Mouse (Mus musculus) E14TG2a.4 (cell line): ENCODE data around the gene Farp1.

Source experiments
- H3K27me3 ChIP-seq: 2 replicates; pipeline ENCODE4 v1.6.1; 2014; ENCODE audit warnings: low read length, control low read depth; ENCODE audit not compliant: insufficient read depth
- H3K36me3 ChIP-seq: 2 replicates; pipeline ENCODE4 v1.6.1; 2014; ENCODE audit warnings: low read length, control low read depth; ENCODE audit not compliant: insufficient read depth
- H3K4me1 ChIP-seq: replicated peaks from 2 replicates; pipeline ENCODE4 v1.6.1; 2014; ENCODE audit warnings: low read depth, low read length, control low read depth
- H3K4me3 ChIP-seq: replicated peaks from 2 replicates; pipeline ENCODE4 v1.5.1; 2014; ENCODE audit warnings: mild to moderate bottlenecking, low read length
- H3K9me3 ChIP-seq: 2 replicates; pipeline ENCODE4 v1.6.1; 2014; ENCODE audit warnings: low read length, control low read depth
- CTCF ChIP-seq: conservative IDR thresholded peaks from 2 replicates; pipeline ENCODE4 v1.5.1; 2014; ENCODE audit warnings: low read length
- NANOG ChIP-seq: IDR thresholded peaks from 2 replicates; pipeline ENCODE4 v1.6.1; 2014; ENCODE audit warnings: borderline replicate concordance, low read length, mixed read lengths
- POU5F1 ChIP-seq: IDR thresholded peaks from 2 replicates; pipeline ENCODE4 v1.6.1; 2014; ENCODE audit warnings: low read length, borderline replicate concordance

The Farp1 gene

DNA sequence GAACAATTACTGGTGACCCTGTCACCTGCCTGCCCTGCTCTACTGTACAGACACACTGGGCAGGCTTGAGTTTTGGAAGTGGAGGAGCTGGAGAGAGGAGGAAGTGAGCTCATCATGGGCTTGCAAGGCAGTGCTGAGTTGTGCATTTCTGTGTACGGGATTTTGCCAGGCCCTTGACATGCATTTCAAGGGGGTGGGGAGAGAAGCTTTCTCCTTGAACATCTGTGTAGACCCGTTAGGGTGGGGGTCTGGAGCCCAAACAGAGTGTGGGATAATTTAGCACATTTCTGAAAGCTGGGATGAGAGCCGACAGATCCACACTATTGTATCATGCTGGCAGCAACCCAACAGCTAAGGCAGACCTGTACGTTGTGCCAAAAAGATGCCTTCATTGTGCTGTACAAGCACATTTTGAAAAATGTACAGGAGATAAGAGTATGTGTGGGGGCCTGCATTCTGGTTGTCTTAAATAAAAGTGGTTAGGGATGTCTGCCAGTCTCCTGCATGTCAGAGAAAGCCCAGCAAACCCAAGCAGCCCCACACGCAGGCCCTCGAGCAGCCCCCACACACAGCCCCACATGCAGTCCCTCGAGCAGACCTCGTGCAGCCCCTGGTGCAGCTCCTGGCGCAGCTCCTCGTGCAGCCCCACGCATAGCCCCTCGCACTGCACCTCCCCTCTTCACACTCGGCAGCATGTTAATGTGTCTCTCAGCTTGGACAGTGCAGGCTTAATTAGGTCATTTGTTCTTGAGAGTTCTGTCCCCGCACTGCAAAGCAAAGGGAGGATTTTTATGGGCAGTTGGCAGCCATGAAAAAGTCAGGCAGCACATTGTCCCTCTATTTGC lies 27.5 kb downstream of the Farp1 start:
- peaks cover 15% of the 10 kb centered on the region for H3K4me1 ChIP-seq
- TF ChIP-seq CTCF (no peak), NANOG (no peak), POU5F1 (no peak)
- H3K4me3 ChIP-seq, result no peak overlapping the region
- H3K36me3 ChIP-seq, result no peaks in the 10 kb centered on the region
- 0 out of 2 replicates have a peak, but pooled peaks cover 2% of the 10 kb centered on the region for H3K27me3 ChIP-seq
- peaks cover 14% of the 10 kb centered on the region for H3K9me3 ChIP-seq

DNA sequence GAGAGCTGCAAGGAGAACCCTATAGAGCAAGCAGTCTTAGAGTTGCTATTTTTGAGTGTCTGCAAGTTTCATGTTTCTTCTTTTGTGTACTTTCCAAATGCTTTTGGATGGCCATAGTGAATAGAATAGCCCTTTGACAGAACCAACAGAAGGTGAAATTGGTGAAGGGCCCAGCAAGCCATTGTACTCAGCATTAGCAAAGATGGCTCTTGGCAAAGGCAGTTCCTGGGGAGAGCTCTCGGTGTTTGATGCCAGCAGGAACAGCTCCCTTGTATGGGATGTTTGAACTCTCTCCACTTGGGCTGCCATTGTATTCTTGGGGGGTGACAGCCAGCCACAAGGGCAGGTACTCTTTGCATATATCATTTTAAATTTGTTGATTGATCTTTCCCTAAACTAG lies 29.7 kb downstream of the Farp1 start:
- no peak for TF ChIP-seq POU5F1
- no peak for TF ChIP-seq CTCF
- TF ChIP-seq NANOG, result no peak
- Histone ChIP-seq H3K4me1 (peaks cover 15% of the 10 kb centered on the region), H3K27me3 (0 out of 2 replicates have a peak, but pooled peaks cover 2% of the 10 kb centered on the region)

DNA sequence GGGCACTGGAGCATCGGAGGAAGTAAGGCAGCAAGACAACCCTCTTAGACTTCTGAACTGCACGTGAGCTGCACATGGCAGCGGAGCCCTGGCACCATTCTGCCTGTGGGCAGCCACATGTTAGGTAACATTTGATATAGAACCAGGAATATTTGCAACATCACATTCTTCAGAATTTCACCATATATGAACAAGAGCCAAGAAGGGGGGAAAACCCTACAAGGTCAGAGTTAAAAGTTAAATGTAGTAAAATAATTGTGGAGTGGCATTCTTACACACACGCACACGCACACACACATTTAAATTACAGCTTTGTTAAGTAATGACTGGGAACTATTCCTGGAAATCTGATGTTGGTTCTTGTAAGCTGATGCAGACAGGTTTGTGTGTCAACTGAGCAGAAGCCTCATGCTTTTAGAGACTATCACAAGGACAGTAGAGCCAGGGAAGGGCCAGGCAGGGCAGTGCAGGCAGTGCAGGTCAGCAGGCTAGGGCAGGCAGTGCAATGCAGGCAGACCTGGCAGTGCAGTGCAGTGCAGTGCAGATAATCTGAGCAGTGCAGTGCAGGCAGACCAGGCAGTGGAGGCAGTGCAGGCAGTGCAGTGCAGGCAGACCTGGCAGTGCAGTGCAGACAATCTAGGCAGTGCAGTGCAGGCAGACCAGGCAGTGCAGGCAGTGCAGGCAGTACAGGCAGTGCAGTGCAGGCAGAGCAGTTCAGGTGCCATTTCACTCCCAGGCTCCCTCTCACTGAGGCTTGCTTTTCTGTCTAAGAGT lies 38.3 kb downstream of the Farp1 start:
- Histone ChIP-seq H3K4me3 (no peak overlapping the region), H3K9me3 (peaks cover 37% of the 10 kb centered on the region), H3K36me3 (no peaks in the 10 kb centered on the region), H3K4me1 (no peaks in the 10 kb centered on the region), H3K27me3 (no peaks in the 10 kb centered on the region)
- TF ChIP-seq CTCF (no peak), POU5F1 (no peak), NANOG (no peak)

More for the DNA sequence above, 29.7 kb downstream of the Farp1 start:
- no peak overlapping the region for H3K4me3 ChIP-seq
- no peaks in the 10 kb centered on the region for H3K36me3 ChIP-seq
- H3K9me3 ChIP-seq, result peaks cover 19% of the 10 kb centered on the region

DNA sequence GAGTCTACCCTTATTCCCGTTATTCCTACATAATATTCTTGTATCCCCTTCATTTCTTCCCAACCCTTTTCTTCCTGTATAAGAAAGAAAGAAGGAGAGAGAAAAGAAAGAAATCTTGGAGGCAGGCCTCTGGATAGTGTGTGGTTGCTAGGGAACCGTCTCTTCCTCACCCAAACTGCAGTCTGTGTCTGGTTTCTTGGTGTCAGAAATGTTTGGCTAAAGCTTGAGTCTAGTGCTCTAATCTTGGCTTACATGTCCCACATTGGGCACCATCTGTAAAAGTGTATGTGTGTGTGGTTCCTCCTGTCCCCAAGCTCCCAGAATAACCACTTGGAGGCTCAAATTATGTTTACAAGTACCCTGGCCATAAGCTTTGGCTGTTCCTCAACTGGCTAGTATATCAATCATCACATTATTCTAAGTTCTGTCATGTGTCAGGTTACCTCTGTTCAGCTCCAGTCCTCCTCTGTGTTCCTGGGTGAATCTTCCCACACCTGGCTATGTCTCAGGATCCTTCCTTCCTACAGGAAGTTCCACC lies 39.3 kb downstream of the Farp1 start:
- no peaks in the 10 kb centered on the region for H3K36me3 ChIP-seq
- no peaks in the 10 kb centered on the region for H3K4me1 ChIP-seq
- H3K4me3 ChIP-seq, result no peak overlapping the region
- no peaks in the 10 kb centered on the region for H3K27me3 ChIP-seq
- H3K9me3 ChIP-seq, result peaks cover 37% of the 10 kb centered on the region
- no peak for TF ChIP-seq NANOG
- TF ChIP-seq POU5F1, result no peak
- no peak for TF ChIP-seq CTCF

DNA sequence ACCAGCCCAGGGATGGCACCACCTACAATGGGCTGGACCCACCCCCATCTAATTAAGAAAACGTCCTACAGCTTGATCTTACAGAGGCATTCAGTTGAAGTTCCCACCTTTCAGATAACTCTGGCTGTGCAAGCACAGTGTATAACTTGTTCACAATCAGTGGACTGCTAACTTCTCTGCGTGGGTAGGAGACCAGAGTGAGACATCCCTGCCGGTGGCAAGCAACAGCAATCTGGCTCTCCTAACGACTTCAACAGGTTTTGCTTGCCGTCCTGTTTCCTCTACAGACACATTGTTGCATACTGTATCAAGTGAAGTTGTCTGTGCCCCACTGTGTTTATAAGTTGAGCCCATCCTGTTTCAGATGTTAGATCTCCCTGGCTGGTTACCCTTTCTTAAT lies 45.7 kb downstream of the Farp1 start:
- H3K36me3 ChIP-seq, result no peaks in the 10 kb centered on the region
- no peaks in the 10 kb centered on the region for H3K4me1 ChIP-seq

DNA sequence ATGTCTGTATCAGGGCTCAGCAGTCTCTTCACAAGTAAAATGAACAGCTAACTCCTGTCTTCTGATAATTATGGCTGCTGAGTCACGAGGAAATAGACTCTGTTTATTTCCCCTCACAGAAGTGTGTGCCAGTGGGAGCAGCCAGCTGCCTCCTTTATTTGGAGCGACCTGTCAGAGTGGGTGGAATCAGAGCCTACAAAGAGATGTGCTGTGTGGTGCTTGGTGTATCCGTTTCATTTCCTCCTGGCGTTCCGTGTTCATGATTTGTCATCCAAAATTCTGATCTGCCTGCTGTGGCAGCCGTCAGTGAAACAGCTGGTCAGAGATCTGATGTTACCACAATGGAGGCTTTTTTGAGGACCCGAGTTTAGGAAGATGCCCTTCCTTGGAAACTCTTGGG lies 47.3 kb downstream of the Farp1 start:
- no peak for TF ChIP-seq CTCF
- TF ChIP-seq POU5F1, result no peak
- TF ChIP-seq NANOG, result no peak
- Histone ChIP-seq H3K4me3 (no peak overlapping the region), H3K9me3 (no peaks in the 10 kb centered on the region), H3K4me1 (no peaks in the 10 kb centered on the region), H3K27me3 (no peaks in the 10 kb centered on the region), H3K36me3 (no peaks in the 10 kb centered on the region)

More for the DNA sequence above, 45.7 kb downstream of the Farp1 start:
- H3K9me3 ChIP-seq, result no peaks in the 10 kb centered on the region
- no peaks in the 10 kb centered on the region for H3K27me3 ChIP-seq
- no peak for TF ChIP-seq NANOG
- TF ChIP-seq CTCF, result no peak
- no peak for TF ChIP-seq POU5F1
- no peak overlapping the region for H3K4me3 ChIP-seq

DNA sequence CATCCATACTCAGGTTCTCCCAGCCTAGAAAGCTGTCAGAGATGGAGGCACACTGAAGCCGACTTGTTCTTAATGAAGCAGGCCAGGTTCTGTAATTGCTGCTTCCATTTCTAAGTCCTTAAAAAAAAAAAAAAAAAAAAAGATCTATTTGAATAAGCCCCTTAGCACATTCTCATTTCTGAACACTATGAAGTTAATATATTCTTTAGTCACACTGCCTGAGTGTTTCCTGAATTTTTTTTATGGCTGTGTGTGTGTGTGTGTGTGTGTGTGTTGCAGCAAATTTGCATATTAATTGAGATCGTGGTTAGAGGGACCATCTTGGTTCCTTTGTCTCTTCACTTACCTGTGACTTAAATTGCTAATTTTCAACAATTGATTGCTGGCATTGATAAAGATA lies 47.8 kb downstream of the Farp1 start:
- Histone ChIP-seq H3K4me3 (no peak overlapping the region), H3K4me1 (no peaks in the 10 kb centered on the region), H3K9me3 (no peaks in the 10 kb centered on the region), H3K27me3 (no peaks in the 10 kb centered on the region), H3K36me3 (no peaks in the 10 kb centered on the region)
- no peak for TF ChIP-seq CTCF
- TF ChIP-seq POU5F1, result no peak
- TF ChIP-seq NANOG, result no peak

DNA sequence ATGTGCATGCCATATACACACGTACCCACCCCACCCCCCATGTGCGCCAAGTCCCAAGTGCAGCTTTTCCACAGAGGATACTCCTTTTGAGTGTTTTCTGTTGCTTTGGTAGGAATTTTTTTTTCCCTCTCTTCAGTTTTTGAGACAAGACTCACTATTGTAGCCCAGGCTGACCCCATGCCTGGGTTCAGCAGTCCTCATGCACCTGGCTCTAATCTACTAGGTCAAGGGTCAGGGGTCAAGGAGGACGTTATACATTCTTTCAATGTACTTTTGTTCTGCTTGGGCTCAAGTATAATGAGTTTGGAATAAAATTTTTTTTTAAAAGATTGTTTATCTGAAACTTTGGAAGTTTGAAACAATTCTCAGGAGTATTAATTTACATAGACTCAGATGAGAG lies 48.4 kb downstream of the Farp1 start:
- Histone ChIP-seq H3K27me3 (no peaks in the 10 kb centered on the region), H3K4me1 (no peaks in the 10 kb centered on the region), H3K4me3 (no peak overlapping the region), H3K36me3 (no peaks in the 10 kb centered on the region), H3K9me3 (no peaks in the 10 kb centered on the region)
- TF ChIP-seq NANOG (no peak), CTCF (no peak), POU5F1 (no peak)
